Mouse (Mus musculus) heart, embryonic 13.5 days (tissue): ENCODE results near the gene Ankrd40. TPM values are rescaled to one million over a fixed set of nuclear protein-coding genes. Genes with fewer than 3 reads are reported as not detected.

Experiments used
- ATAC-seq: fragments of 200-750 bp; cut with Nextera tagmentation; 2 replicates; pipeline ENCODE4 v1.8.0; 2017; ENCODE audit warnings: moderate TSS enrichment; ENCODE audit not compliant: insufficient number of reproducible peaks, low FRiP score, low TSS enrichment; ENCODE audit errors: extremely low read depth
- H3K27ac ChIP-seq: fragments of 300-500 bp; sonication (generic); replicated peaks from 2 replicates; pipeline ENCODE4 v1.5.1; 2015; ENCODE audit warnings: moderate library complexity, mild to moderate bottlenecking, inconsistent platforms
- H3K27me3 ChIP-seq: fragments of 300-500 bp; sonication (generic); replicated peaks from 2 replicates; pipeline ENCODE4 v1.6.1; 2015; ENCODE audit warnings: mild to moderate bottlenecking, inconsistent platforms
- H3K36me3 ChIP-seq: fragments of 300-500 bp; sonication (generic); 2 replicates; pipeline ENCODE4 v1.6.1; 2015; ENCODE audit warnings: mild to moderate bottlenecking, inconsistent platforms
- H3K4me1 ChIP-seq: fragments of 300-500 bp; sonication (generic); 2 replicates; pipeline ENCODE4 v1.6.1; 2015; ENCODE audit warnings: inconsistent platforms
- H3K4me2 ChIP-seq: fragments of 300-500 bp; sonication (generic); 2 replicates; pipeline ENCODE4 v1.6.1; 2015; ENCODE audit warnings: inconsistent platforms, mild to moderate bottlenecking, moderate library complexity
- H3K4me3 ChIP-seq: fragments of 300-500 bp; sonication (generic); 2 replicates; pipeline ENCODE4 v1.5.1; 2015; ENCODE audit warnings: moderate library complexity, mild to moderate bottlenecking, inconsistent platforms
- H3K9ac ChIP-seq: fragments of 300-500 bp; sonication (generic); 2 replicates; pipeline ENCODE4 v1.6.1; 2015; ENCODE audit warnings: inconsistent platforms, mild to moderate bottlenecking, moderate library complexity
- H3K9me3 ChIP-seq: fragments of 300-500 bp; sonication (generic); 2 replicates; pipeline ENCODE4 v1.6.1; 2016; ENCODE audit warnings: inconsistent platforms
- WGBS: fragments of 180-500 bp; shearing (Covaris S2); methylation state at CpG from one replicate; pipeline ENCODE4 v1.1.7; 2015; ENCODE audit warnings: mixed read lengths; 5-methylcytosine and 5-hydroxymethylcytosine counted together
- polyA plus RNA-seq: library from polyadenylated mRNA; unstranded; fragments of >200 nt; fragmentation: Nextera tagmentation; extraction: Ambion mirVana; gene quantifications from 2 replicates; pipeline ENCODE4 v1.2.1, GENCODE M21; 2015

The Ankrd40 gene
- polyA plus RNA-seq, 1 experiment from 2014 or later = 14.6 TPM

DNA sequence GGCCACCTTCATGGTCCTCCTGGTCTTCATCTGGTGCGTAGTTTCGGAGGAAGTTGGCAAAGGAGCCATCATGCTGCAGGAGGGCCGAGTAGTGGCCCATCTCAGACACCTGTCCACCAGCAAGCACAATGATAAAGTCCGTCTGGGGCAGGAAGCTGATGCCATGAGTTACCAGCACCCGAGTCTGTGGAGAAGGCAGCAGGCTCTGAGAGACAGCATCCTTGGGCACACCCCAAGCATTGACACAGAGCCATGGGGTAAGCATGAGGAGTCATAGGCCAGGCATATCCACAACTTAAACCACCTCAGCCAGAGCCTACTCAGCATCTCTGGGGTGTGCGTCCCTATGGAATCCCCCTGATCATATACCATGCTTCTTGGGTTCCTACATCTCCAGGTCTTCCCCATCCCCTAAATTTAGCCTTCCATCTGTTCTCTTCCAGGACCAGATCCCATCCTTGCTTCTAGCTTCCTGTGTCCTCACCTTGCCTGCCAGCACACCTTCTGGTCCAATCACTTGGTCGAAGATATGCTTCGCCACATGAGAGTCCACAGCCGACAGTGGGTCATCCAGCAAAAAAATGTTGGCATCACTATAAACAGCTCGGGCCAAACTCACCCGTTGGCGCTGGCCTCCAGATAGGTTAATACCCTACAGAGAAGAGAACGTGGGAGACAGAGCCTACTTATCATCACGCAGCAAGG is 33.5 kb downstream of the Ankrd40 start:
- Histone ChIP-seq H3K27ac (no peak overlapping the region), H3K4me2 (no peak overlapping the region), H3K4me3 (no peak overlapping the region), H3K36me3 (no peaks in the 10 kb centered on the region), H3K27me3 (peaks cover 17% of the 10 kb centered on the region; the same call in 1 of the 2 replicates), H3K9me3 (peaks cover 4% of the 10 kb centered on the region; the same call in 1 of the 2 replicates), H3K9ac (no peak overlapping the region), H3K4me1 (0 out of 2 replicates have a peak, but pooled peaks cover 4% of the 10 kb centered on the region)
- no peak for ATAC-seq
- WGBS = 86% methylated on average over 14 of the region's 14 CpGs

GRCm38 (mm10) chr11:94362101-94362500 is 34.3 kb downstream of the Ankrd40 start:
- no peak overlapping the region for H3K9ac ChIP-seq
- no peak overlapping the region for H3K4me2 ChIP-seq
- WGBS = 86% methylated on average over 5 of the region's 5 CpGs
- peaks cover 4% of the 10 kb centered on the region; the same call in 1 of the 2 replicates for H3K9me3 ChIP-seq
- no peak for ATAC-seq
- H3K27me3 ChIP-seq = peaks cover 12% of the 10 kb centered on the region; the same call in 1 of the 2 replicates
- H3K4me3 ChIP-seq = no peak overlapping the region
- no peaks in the 10 kb centered on the region for H3K36me3 ChIP-seq
- no peak overlapping the region for H3K27ac ChIP-seq
- H3K4me1 ChIP-seq = 0 out of 2 replicates have a peak, but pooled peaks cover 4% of the 10 kb centered on the region

- Histone ChIP-seq H3K9me3 (peaks cover 4% of the 10 kb centered on the region; the same call in 1 of the 2 replicates), H3K4me3 (no peak overlapping the region), H3K36me3 (no peaks in the 10 kb centered on the region), H3K9ac (no peak overlapping the region), H3K4me1 (0 out of 2 replicates have a peak, but pooled peaks cover 4% of the 10 kb centered on the region), H3K4me2 (no peak overlapping the region), H3K27me3 (peaks cover 8% of the 10 kb centered on the region; the same call in 1 of the 2 replicates), H3K27ac (no peak overlapping the region)
- WGBS = 77% methylated on average over 7 of the region's 7 CpGs
- ATAC-seq = no peak
These were observed 35.9 kb downstream of the Ankrd40 start for GRCm38 (mm10) chr11:94363690-94364089.

GRCm38 (mm10) chr11:94365340-94365739 is 37.5 kb downstream of the Ankrd40 start:
- 59% methylated on average over 3 of the region's 3 CpGs for WGBS
- Histone ChIP-seq H3K27ac (no peak overlapping the region), H3K4me1 (no peaks in the 10 kb centered on the region), H3K9me3 (peaks cover 4% of the 10 kb centered on the region; the same call in 1 of the 2 replicates), H3K9ac (no peak overlapping the region), H3K4me3 (no peak overlapping the region), H3K36me3 (no peaks in the 10 kb centered on the region), H3K4me2 (no peak overlapping the region), H3K27me3 (peaks cover 10% of the 10 kb centered on the region; the same call in 1 of the 2 replicates)
- no peak for ATAC-seq

- ATAC-seq = no peak
These were observed 42.2 kb downstream of the Ankrd40 start for GRCm38 (mm10) chr11:94369981-94370380.

DNA sequence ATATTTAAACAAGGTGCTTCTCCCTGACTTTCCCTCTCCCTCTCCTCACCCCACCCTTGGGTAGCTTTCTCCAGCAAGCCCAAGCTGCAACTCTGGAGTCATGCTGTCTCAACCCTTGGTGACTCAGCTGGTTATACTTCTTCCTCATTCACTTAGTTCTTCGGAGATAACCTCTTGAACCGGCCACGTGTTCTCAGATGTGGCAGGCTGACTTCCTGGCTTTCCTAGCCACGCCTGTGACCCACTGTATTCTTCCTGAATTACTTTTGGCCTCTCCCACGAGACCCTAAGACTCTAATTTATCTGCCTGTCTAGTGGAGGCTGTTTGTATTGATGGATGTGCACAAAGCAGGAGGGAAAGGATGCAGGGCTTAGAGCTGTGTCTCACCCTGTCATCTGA is 43.0 kb downstream of the Ankrd40 start:
- Histone ChIP-seq H3K4me1 (peaks cover 7% of the 10 kb centered on the region), H3K27ac (no peak overlapping the region), H3K9ac (no peak overlapping the region), H3K27me3 (peaks cover 44% of the 10 kb centered on the region), H3K4me2 (no peak overlapping the region), H3K36me3 (no peaks in the 10 kb centered on the region), H3K4me3 (no peak overlapping the region), H3K9me3 (peaks cover 4% of the 10 kb centered on the region; the same call in 1 of the 2 replicates)
- 19% methylated on average over 5 of the region's 5 CpGs for WGBS
- no peak for ATAC-seq

More at GRCm38 (mm10) chr11:94369981-94370380, 42.2 kb downstream of the Ankrd40 start:
- no peaks in the 10 kb centered on the region for H3K36me3 ChIP-seq
- WGBS = 64% methylated on average over 6 of the region's 6 CpGs
- peaks cover 7% of the 10 kb centered on the region for H3K4me1 ChIP-seq
- peaks cover 4% of the 10 kb centered on the region; the same call in 1 of the 2 replicates for H3K9me3 ChIP-seq
- peaks cover 43% of the 10 kb centered on the region for H3K27me3 ChIP-seq
- H3K4me2 ChIP-seq = no peak overlapping the region
- no peak overlapping the region for H3K4me3 ChIP-seq
- H3K9ac ChIP-seq = no peak overlapping the region
- H3K27ac ChIP-seq = no peak overlapping the region

DNA sequence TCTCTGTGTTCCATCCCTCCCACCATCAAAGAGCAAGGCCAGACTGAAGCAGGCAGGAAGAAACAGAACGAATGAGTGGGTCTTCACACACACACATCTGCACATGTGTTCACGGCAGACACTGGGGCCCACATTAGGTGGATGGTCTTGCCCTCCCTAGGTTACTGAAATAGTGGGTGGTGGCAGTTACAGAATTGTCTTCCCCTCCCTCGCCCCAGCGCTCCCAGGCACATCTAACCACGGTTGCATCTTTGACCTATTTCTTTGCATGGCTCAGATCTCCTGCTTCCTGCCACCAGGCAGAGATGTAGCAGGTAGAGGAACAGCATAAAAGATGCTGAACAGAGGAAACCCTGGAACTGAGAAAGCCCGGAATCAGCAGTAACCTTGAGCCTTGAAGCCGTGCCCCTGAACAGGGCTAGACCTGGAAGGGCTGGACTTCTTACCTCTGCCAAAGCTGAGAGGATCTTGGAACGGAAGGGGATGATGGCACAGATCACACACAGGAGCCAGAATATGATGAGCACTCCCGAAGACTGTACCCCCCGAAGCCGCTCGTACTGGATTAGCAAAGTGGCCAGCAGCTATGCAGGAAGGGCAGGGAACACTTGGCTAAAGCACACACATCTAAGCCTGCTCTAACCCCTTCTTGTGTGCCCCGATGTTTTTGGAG is 46.6 kb downstream of the Ankrd40 start:
- Histone ChIP-seq H3K9ac (no peak overlapping the region), H3K9me3 (no peaks in the 10 kb centered on the region), H3K36me3 (no peaks in the 10 kb centered on the region), H3K4me3 (no peak overlapping the region), H3K4me2 (no peak overlapping the region), H3K4me1 (peaks cover 7% of the 10 kb centered on the region), H3K27me3 (peaks cover 44% of the 10 kb centered on the region), H3K27ac (no peak overlapping the region)
- WGBS = 80% methylated on average over 13 of the region's 13 CpGs
- no peak for ATAC-seq

DNA sequence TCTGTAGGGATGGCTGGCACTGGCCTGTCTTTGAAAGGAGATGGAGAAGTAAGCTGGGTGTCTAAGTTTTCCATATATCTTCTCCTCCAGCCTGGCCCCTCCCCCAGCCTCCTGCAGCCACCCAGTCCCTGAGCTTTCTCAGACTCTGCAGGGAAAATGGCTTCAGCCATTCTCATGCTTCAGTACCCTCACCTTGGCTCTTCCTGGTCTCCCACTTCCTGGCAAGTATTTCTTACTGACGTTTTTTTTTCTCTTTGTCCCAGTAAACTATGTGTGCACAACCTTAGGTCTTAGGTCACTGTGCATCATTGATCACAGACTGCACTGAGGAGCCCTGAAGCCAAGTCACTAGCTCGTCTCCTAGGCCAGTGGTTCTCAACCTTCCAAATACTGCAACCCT is 51.3 kb downstream of the Ankrd40 start:
- no peak overlapping the region for H3K9ac ChIP-seq
- no peaks in the 10 kb centered on the region for H3K9me3 ChIP-seq
- 52% methylated on average over 2 of the region's 2 CpGs for WGBS
- ATAC-seq = no peak
- H3K4me1 ChIP-seq = no peaks in the 10 kb centered on the region
- no peak overlapping the region for H3K4me3 ChIP-seq
- no peaks in the 10 kb centered on the region for H3K36me3 ChIP-seq
- peaks cover 23% of the 10 kb centered on the region for H3K27me3 ChIP-seq
- no peak overlapping the region for H3K27ac ChIP-seq
- no peak overlapping the region for H3K4me2 ChIP-seq

DNA sequence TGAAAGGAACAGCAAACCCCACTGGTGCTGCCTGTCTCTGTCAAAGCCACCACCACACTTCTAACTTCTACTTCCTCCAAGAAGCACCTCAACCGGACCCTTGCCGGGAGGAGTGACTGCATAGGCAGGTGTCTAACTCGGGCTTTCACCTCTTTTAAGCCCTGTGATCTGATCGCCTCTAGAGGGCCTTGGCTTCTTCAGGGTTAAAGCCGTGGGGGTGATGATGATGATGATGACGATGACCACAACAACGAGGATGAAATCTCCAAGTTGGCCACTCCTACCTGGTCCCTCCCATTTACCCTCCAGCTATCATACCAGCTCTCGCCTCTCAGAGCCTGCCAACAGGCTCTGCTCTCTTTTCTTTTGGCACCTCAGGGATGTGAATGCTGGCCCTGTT is 51.9 kb downstream of the Ankrd40 start:
- Histone ChIP-seq H3K36me3 (no peaks in the 10 kb centered on the region), H3K27ac (no peak overlapping the region), H3K27me3 (peaks cover 21% of the 10 kb centered on the region), H3K4me3 (no peak overlapping the region), H3K9ac (no peak overlapping the region), H3K9me3 (no peaks in the 10 kb centered on the region), H3K4me1 (no peaks in the 10 kb centered on the region), H3K4me2 (no peak overlapping the region)
- WGBS = 65% methylated on average over 8 of the region's 8 CpGs
- ATAC-seq = no peak

GRCm38 (mm10) chr11:94385977-94386771 is 58.4 kb downstream of the Ankrd40 start:
- Histone ChIP-seq H3K9ac (peak overlapping the region; percentile 54; the same call in 1 of the 2 replicates), H3K36me3 (no peaks in the 10 kb centered on the region), H3K4me2 (peak overlapping the region; percentile 47), H3K9me3 (no peaks in the 10 kb centered on the region), H3K27me3 (peaks cover 42% of the 10 kb centered on the region), H3K4me3 (no peak overlapping the region), H3K27ac (no peak overlapping the region), H3K4me1 (peaks cover 15% of the 10 kb centered on the region)
- ATAC-seq = no peak
- WGBS = 14% methylated on average over 12 of the region's 12 CpGs

DNA sequence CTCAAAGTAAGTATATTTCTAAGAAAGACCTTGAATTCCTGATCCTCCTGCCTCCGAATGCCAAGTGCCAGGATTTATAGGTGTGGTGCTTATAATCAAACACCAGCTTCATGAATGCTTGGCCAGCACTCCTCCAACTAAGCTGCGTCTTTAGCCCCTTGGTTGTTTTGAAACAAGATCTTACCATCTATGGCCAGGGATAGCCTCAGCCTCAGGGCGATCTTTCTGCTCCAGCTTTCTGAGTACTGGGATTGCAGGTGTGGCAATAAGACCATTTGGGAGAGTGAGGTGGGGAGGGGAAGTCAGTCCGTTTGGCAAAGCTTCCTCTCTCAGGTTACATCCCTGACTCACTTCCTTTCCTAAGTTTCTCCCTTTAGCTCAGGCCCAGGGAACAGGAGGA is 60.0 kb downstream of the Ankrd40 start:
- WGBS = 61% methylated on average over 4 of the region's 4 CpGs
- no peak for ATAC-seq
- H3K4me2 ChIP-seq = no peak overlapping the region
- H3K9ac ChIP-seq = no peak overlapping the region
- no peak overlapping the region for H3K27ac ChIP-seq
- no peaks in the 10 kb centered on the region for H3K36me3 ChIP-seq
- H3K4me3 ChIP-seq = no peak overlapping the region
- H3K27me3 ChIP-seq = peaks cover 52% of the 10 kb centered on the region
- H3K9me3 ChIP-seq = no peaks in the 10 kb centered on the region
- H3K4me1 ChIP-seq = peaks cover 21% of the 10 kb centered on the region
